Mouse (Mus musculus) cerebellum, adult 2 months (tissue): ENCODE measurements around the gene Ppox.

ENCODE experiments used
- CTCF ChIP-seq: fragments of 200-500 bp; IDR thresholded peaks from 2 replicates; pipeline ENCODE4 v1.5.1; 2011; ENCODE audit warnings: low read depth, mild to moderate bottlenecking, control low read depth, low read length, moderate library complexity, borderline replicate concordance; ENCODE audit not compliant: insufficient read depth
- POLR2A ChIP-seq: fragments of 200-500 bp; IDR thresholded peaks from 2 replicates; pipeline ENCODE4 v1.6.1; 2011; ENCODE audit warnings: low read length, control low read depth, borderline replicate concordance; ENCODE audit not compliant: insufficient read depth

DNA sequence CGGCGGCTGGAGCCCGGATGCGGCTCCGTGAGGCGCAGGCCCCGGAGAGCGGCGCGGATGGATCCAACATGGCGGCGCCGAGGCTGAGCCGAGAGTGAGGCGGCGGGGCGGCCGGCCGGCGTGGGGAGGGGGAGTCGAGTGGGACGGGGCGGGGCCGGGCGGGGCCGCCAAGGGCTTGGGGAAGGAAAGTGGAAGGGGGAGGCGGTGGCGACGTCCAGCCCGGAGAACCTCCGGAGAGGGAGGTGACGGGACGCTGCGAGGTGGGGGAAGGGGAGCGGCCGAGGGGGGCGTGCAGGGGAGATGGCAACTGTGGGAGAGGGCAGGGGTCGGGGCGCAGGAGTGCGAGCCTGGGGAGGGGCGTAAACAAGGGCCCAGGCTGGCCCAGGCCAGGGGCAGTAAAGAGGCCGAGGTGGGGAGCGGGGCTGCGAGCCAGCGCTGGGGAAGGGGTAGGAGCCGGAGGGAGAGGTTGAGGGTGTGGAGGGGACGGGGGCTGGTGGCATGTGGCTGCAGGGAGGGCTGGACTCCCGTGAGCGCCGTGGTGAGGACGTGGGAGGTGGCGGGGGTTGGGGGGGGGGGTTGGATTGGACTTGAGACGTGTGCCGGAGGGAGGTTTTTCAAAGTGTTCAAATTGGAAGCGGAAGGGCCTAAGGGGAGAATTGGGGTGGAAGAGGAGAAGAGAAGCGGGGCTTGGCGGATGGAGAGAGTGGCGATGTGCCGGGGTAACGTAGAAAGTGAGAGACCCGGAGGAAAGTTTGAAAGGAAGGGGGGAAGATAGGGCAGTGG lies 48.6 kb upstream of the Ppox start:
- TF ChIP-seq CTCF (no peak), POLR2A (no peak)
